Mouse (Mus musculus): Measurements from ENCODE around the gene Tgfbr2.

DNA sequence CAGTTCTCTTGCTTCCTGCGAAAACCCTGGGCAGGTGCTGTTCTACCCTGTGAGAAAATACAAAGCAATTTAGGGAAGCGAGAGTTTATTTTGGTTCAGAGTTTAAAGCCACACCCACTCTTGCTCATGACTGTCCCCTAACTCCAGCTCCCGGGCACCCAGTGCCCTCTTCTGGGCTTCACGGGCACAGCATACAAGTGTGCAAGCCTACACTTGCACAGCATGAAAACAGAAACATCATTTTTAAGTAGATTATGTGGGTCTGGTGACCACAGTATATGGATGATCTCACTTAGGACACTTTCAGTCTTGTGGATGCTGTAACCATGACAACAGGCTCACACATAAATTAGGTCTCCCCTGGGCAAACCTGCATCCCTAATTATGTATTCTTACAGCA is 116.0 kb downstream of the Tgfbr2 start:
- TF ChIP-seq GATA1 (IDR thresholded peaks at IDR 0.05; ENCODE audit: low read length) (no peak), TAL1 (IDR thresholded peaks at IDR 0.05; ENCODE audit: low read length) (no peak)

Data from erythroblast, embryonic 14.5 days (primary cell).